Mouse (Mus musculus) B cell, adult (primary cell): ENCODE data around the gene Ntan1. TPM values are rescaled to one million over a fixed set of nuclear protein-coding genes. Genes with fewer than 3 reads are reported as not detected.

ENCODE experiments used
- total RNA-seq: library from RNA; stranded (reverse); gene quantifications from 4 replicates; pipeline ENCODE4 v1.2.4, GENCODE M21; 2023; ENCODE audit not compliant: inconsistent age

Ntan1 gene
- 166 to 185 TPM (median 173 TPM) in 4 replicates for total RNA-seq

DNA sequence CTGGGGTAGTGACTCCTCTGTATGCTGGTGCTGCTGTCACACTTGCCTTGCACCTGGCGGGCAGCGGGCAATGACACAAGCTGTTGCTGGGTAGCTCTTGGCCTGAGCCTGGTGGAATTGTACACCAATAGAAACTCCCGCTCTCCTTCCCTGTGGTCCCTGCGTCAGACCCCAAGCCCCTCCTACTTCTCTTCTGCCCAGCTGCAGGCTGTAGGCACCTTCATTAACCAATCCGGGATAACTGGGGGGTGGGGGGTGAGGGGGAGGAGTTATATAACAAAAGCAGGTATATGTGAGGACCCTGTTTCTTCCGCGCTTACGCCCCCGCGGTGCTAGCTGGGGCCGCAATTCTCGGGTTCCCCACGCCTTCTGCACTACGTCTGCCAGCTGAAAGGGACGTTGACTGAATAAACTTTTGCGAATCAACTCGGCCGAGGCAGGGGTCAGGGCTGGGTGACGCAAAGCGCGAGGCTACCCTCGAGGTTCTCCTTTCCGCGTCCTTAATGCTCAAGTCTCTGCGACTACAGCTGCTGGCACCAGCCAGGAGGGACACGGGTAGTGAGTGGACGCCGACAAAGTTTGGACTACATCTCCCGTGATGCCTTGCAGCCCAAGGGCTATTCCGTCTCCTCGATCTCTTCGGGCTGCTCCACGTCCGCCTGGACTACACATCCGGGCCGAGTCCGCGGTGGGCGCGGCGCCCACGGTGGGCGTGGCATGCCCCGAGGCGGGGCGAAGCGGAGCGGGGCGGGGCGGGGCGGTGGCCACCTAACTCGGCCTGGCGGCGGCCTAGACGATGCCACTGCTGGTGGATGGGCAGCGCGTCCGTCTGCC, at the start of gene Ntan1:
Ntan1 (plus strand) TSS at position 286 of the 834 bp plus-strand sequence.

DNA sequence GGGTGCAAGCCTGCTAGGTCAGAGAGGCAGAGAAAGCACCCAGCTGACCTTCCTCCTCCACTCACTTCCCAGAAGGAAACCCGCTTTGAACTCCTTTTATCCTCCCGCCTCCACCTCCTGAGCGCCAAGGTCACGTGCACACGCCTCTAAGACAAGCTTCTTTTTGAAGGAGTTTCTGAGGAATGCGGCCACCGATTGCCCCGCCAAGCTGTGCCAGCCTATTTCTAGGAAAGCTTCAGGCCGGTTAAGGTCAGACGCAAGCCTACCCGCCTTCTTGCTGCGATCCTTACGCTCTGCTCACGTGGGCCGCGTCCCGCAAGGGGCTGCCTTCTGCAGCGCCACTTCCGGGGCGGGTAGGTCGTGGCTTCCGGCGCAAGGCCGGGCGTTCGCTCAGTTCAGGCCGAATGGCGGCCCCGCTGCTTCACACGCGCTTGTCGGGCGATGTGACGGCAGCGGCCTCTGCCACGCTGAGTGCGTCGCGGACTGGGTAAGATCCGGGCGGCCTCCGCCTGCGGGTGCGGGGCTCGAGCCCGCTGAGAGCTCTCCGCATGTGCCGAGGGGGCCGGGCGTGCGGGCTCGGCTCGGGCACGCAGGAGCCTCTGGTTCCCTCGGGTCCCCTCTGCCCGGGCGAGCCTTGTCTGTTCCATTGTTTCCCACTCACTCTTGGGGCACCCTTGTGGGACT, 38.1 kb upstream of the Ntan1 start, which contains the start of gene Rrn3:
Rrn3 (plus strand) TSS at position 356 of the 684 bp plus-strand sequence.

Other genes starting within 250 kb of the Ntan1 start
- gene Parn, start 150.7 kb upstream of the Ntan1 start, total RNA-seq, result 41.8 to 49.7 TPM (median 43.9 TPM) in 4 replicates
- 55.5 to 65.3 TPM (median 62.5 TPM) in 4 replicates for gene Bfar, start 147.0 kb upstream of the Ntan1 start, total RNA-seq
- gene 3110001I22Rik, start 146.9 kb upstream of the Ntan1 start, total RNA-seq, result 23.3 to 26.8 TPM (median 23.9 TPM) in 4 replicates
- not detected in 4 replicates for gene Pla2g10, start 87.9 kb upstream of the Ntan1 start, total RNA-seq
- gene Rrn3, start 38.1 kb upstream of the Ntan1 start, total RNA-seq, result 37.3 to 40.3 TPM (median 39.2 TPM) in 4 replicates
- 65.4 to 77.9 TPM (median 72.5 TPM) in 4 replicates for gene Pdxdc1, start 84.3 kb downstream of the Ntan1 start, total RNA-seq
- gene Mpv17l, start 84.3 kb downstream of the Ntan1 start, total RNA-seq, result 1.0 to 1.6 TPM (median 1.4 TPM) in 4 replicates
- not detected in 4 replicates for gene 2900011O08Rik, start 167.8 kb downstream of the Ntan1 start, total RNA-seq
- gene Ifitm7, start 168.0 kb downstream of the Ntan1 start, total RNA-seq, result not detected in 4 replicates